Mouse (Mus musculus) forebrain, embryonic 12.5 days (tissue): ENCODE results near the gene Pkp4. TPM values are rescaled to one million over a fixed set of nuclear protein-coding genes. Genes with fewer than 3 reads are reported as not detected.

Experiments used
- ATAC-seq: fragments of 200-750 bp; cut with Nextera tagmentation; 2 replicates; pipeline ENCODE4 v1.8.0; 2017; ENCODE audit warnings: moderate TSS enrichment; ENCODE audit not compliant: low FRiP score
- H3K27ac ChIP-seq: fragments of 300-500 bp; sonication (generic); 2 replicates; pipeline ENCODE4 v1.5.1; 2016; ENCODE audit warnings: mild to moderate bottlenecking
- H3K27me3 ChIP-seq: fragments of 300-500 bp; sonication (generic); 2 replicates; pipeline ENCODE4 v1.6.1; 2016; ENCODE audit warnings: mild to moderate bottlenecking
- H3K36me3 ChIP-seq: fragments of 300-500 bp; sonication (generic); replicated peaks from 2 replicates; pipeline ENCODE4 v1.6.1; 2016; ENCODE audit warnings: mild to moderate bottlenecking
- H3K4me1 ChIP-seq: fragments of 300-500 bp; sonication (generic); 2 replicates; pipeline ENCODE4 v1.6.1; 2016
- H3K4me2 ChIP-seq: fragments of 300-500 bp; sonication (generic); 2 replicates; pipeline ENCODE4 v1.6.1; 2016; ENCODE audit warnings: mild to moderate bottlenecking, moderate library complexity
- H3K4me3 ChIP-seq: fragments of 300-500 bp; sonication (generic); replicated peaks from 2 replicates; pipeline ENCODE4 v1.5.1; 2016; ENCODE audit warnings: mild to moderate bottlenecking
- H3K9ac ChIP-seq: fragments of 300-500 bp; sonication (generic); 2 replicates; pipeline ENCODE4 v1.6.1; 2016; ENCODE audit warnings: mild to moderate bottlenecking
- H3K9me3 ChIP-seq: fragments of 300-500 bp; sonication (generic); 2 replicates; pipeline ENCODE4 v1.6.1; 2016
- WGBS: fragments of 180-500 bp; shearing (Covaris S2); methylation state at CpG from one replicate; pipeline ENCODE4 v1.1.7; 2016; 5-methylcytosine and 5-hydroxymethylcytosine counted together
- polyA plus RNA-seq: library from polyadenylated mRNA; unstranded; fragments of >200 nt; fragmentation: Nextera tagmentation; extraction: Ambion mirVana; gene quantifications from 2 replicates; pipeline ENCODE4 v1.2.1, GENCODE M21; 2016

Pkp4 gene
- polyA plus RNA-seq, 1 experiment from 2014 or later: 19.0 TPM

GRCm38 (mm10) chr2:59186966-59187365 is 26.3 kb downstream of the Pkp4 start:
- no peak for ATAC-seq
- no peak overlapping the region for H3K4me3 ChIP-seq
- no peaks in the 10 kb centered on the region for H3K4me1 ChIP-seq
- H3K27me3 ChIP-seq: no peaks in the 10 kb centered on the region
- no peak overlapping the region for H3K9ac ChIP-seq
- H3K36me3 ChIP-seq: peaks cover 10% of the 10 kb centered on the region; the same call in 1 of the 2 replicates
- no peak overlapping the region for H3K27ac ChIP-seq
- H3K9me3 ChIP-seq: no peaks in the 10 kb centered on the region
- WGBS: 97% methylated on average over 6 of the region's 6 CpGs
- H3K4me2 ChIP-seq: no peak overlapping the region

GRCm38 (mm10) chr2:59188306-59188705 is 27.7 kb downstream of the Pkp4 start:
- WGBS: 92% methylated on average over 8 of the region's 8 CpGs
- Histone ChIP-seq H3K4me2 (no peak overlapping the region), H3K9ac (no peak overlapping the region), H3K27me3 (no peaks in the 10 kb centered on the region), H3K27ac (no peak overlapping the region), H3K4me3 (no peak overlapping the region), H3K4me1 (no peaks in the 10 kb centered on the region), H3K36me3 (peaks cover 10% of the 10 kb centered on the region; the same call in 1 of the 2 replicates), H3K9me3 (no peaks in the 10 kb centered on the region)
- no peak for ATAC-seq

- Histone ChIP-seq H3K4me2 (no peak overlapping the region), H3K27me3 (no peaks in the 10 kb centered on the region), H3K36me3 (peaks cover 10% of the 10 kb centered on the region; the same call in 1 of the 2 replicates), H3K4me3 (no peak overlapping the region), H3K9ac (no peak overlapping the region), H3K27ac (no peak overlapping the region), H3K4me1 (no peaks in the 10 kb centered on the region), H3K9me3 (no peaks in the 10 kb centered on the region)
- 91% methylated on average over 5 of the region's 5 CpGs for WGBS
- ATAC-seq: no peak
These were observed 29.1 kb downstream of the Pkp4 start for GRCm38 (mm10) chr2:59189661-59190185.

GRCm38 (mm10) chr2:59190186-59190585 is 29.5 kb downstream of the Pkp4 start:
- Histone ChIP-seq H3K4me1 (no peaks in the 10 kb centered on the region), H3K27me3 (no peaks in the 10 kb centered on the region), H3K9me3 (no peaks in the 10 kb centered on the region), H3K4me3 (no peak overlapping the region), H3K9ac (no peak overlapping the region), H3K4me2 (no peak overlapping the region), H3K27ac (no peak overlapping the region), H3K36me3 (peaks cover 10% of the 10 kb centered on the region; the same call in 1 of the 2 replicates)
- ATAC-seq: no peak
- WGBS: 90% methylated on average over 10 of the region's 10 CpGs

GRCm38 (mm10) chr2:59191466-59191865 is 30.8 kb downstream of the Pkp4 start:
- 91% methylated on average over 8 of the region's 8 CpGs for WGBS
- H3K27me3 ChIP-seq: no peaks in the 10 kb centered on the region
- no peaks in the 10 kb centered on the region for H3K9me3 ChIP-seq
- H3K4me3 ChIP-seq: no peak overlapping the region
- no peaks in the 10 kb centered on the region for H3K4me1 ChIP-seq
- no peak overlapping the region for H3K4me2 ChIP-seq
- H3K9ac ChIP-seq: no peak overlapping the region
- ATAC-seq: no peak
- no peak overlapping the region for H3K27ac ChIP-seq
- H3K36me3 ChIP-seq: peaks cover 10% of the 10 kb centered on the region; the same call in 1 of the 2 replicates

- H3K4me2 ChIP-seq: no peak overlapping the region
- no peaks in the 10 kb centered on the region for H3K9me3 ChIP-seq
- no peaks in the 10 kb centered on the region for H3K4me1 ChIP-seq
- H3K27me3 ChIP-seq: no peaks in the 10 kb centered on the region
- no peak overlapping the region for H3K4me3 ChIP-seq
- H3K27ac ChIP-seq: no peak overlapping the region
- ATAC-seq: no peak
- 88% methylated on average over 5 of the region's 5 CpGs for WGBS
- no peaks in the 10 kb centered on the region for H3K36me3 ChIP-seq
- no peak overlapping the region for H3K9ac ChIP-seq
These were observed 32.5 kb downstream of the Pkp4 start for GRCm38 (mm10) chr2:59193117-59193516.

- no peak for ATAC-seq
- 86% methylated on average over 4 of the region's 4 CpGs for WGBS
- Histone ChIP-seq H3K4me1 (peaks cover 4% of the 10 kb centered on the region; the same call in 1 of the 2 replicates), H3K36me3 (no peaks in the 10 kb centered on the region), H3K4me2 (no peak overlapping the region), H3K9ac (no peak overlapping the region), H3K27me3 (no peaks in the 10 kb centered on the region), H3K4me3 (no peak overlapping the region), H3K27ac (no peak overlapping the region), H3K9me3 (no peaks in the 10 kb centered on the region)
These were observed 36.5 kb downstream of the Pkp4 start for GRCm38 (mm10) chr2:59197156-59197555.

- Histone ChIP-seq H3K9me3 (no peaks in the 10 kb centered on the region), H3K4me2 (no peak overlapping the region), H3K9ac (no peak overlapping the region), H3K27ac (no peak overlapping the region), H3K27me3 (no peaks in the 10 kb centered on the region), H3K4me1 (peaks cover 4% of the 10 kb centered on the region; the same call in 1 of the 2 replicates), H3K36me3 (no peaks in the 10 kb centered on the region), H3K4me3 (no peak overlapping the region)
- 96% methylated on average over 5 of the region's 5 CpGs for WGBS
- ATAC-seq: no peak
These were observed 38.9 kb downstream of the Pkp4 start for GRCm38 (mm10) chr2:59199476-59199976.

GRCm38 (mm10) chr2:59200511-59200910 is 39.9 kb downstream of the Pkp4 start:
- WGBS: 76% methylated on average over 3 of the region's 3 CpGs
- Histone ChIP-seq H3K9ac (no peak overlapping the region), H3K9me3 (no peaks in the 10 kb centered on the region), H3K4me1 (peaks cover 4% of the 10 kb centered on the region; the same call in 1 of the 2 replicates), H3K36me3 (no peaks in the 10 kb centered on the region), H3K4me3 (no peak overlapping the region), H3K27ac (no peak overlapping the region), H3K4me2 (no peak overlapping the region), H3K27me3 (no peaks in the 10 kb centered on the region)
- no peak for ATAC-seq

GRCm38 (mm10) chr2:59202930-59203329 is 42.3 kb downstream of the Pkp4 start:
- Histone ChIP-seq H3K36me3 (no peaks in the 10 kb centered on the region), H3K4me2 (no peak overlapping the region), H3K9me3 (no peaks in the 10 kb centered on the region), H3K27me3 (no peaks in the 10 kb centered on the region), H3K4me3 (no peak overlapping the region), H3K4me1 (peaks cover 14% of the 10 kb centered on the region), H3K9ac (no peak overlapping the region), H3K27ac (no peak overlapping the region)
- WGBS: 82% methylated on average over 5 of the region's 5 CpGs
- no peak for ATAC-seq

DNA sequence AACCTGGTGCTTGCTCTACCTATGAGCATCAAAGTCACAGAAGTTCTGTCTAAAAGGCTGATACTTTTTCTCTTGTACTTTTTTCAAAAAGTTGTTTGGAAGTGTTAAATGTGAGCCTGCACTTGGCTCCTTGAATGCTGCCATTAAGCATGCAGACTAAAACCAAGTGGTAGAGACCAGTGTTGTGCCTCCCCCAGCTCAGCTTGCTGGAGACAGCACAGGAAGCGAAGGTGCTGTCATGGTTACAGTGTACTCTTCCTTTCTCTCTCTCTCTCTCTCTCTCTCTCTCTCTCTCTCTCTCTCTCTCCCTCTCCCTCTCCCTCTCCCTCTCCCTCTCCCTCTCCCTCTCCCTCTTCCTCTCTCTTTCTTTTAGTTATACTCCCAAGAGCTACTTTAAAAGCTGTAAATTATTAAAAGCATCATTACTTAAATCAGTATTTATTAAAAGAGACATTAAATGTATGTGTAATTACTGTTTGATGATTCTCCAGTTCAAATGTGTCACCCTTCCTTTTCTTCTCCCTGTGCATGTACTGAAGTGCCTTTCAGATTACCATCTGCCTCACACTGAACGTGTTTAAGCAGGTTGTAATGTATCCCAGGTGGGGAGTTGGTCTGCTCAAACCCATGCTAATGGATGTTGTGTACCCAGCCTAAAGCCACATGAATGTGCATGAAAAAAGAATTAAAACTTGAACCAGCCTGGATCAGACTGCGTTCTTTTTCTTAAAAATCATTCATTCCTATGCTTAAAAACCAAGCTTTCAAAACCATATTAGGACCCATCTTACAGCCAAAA is 43.2 kb downstream of the Pkp4 start:
- WGBS: 74% methylated on average over 3 of the region's 3 CpGs
- Histone ChIP-seq H3K27ac (no peak overlapping the region), H3K9ac (no peak overlapping the region), H3K36me3 (no peaks in the 10 kb centered on the region), H3K9me3 (no peaks in the 10 kb centered on the region), H3K4me2 (no peak overlapping the region), H3K4me3 (no peak overlapping the region), H3K27me3 (no peaks in the 10 kb centered on the region), H3K4me1 (peaks cover 14% of the 10 kb centered on the region)
- ATAC-seq: no peak

- H3K9me3 ChIP-seq: no peaks in the 10 kb centered on the region
- H3K9ac ChIP-seq: no peak overlapping the region
- peaks cover 14% of the 10 kb centered on the region for H3K4me1 ChIP-seq
- WGBS: 96% methylated on average over 9 of the region's 9 CpGs
- no peaks in the 10 kb centered on the region for H3K27me3 ChIP-seq
- ATAC-seq: no peak
- H3K36me3 ChIP-seq: no peaks in the 10 kb centered on the region
- no peak overlapping the region for H3K4me3 ChIP-seq
- H3K4me2 ChIP-seq: no peak overlapping the region
- H3K27ac ChIP-seq: no peak overlapping the region
These were observed 44.4 kb downstream of the Pkp4 start for GRCm38 (mm10) chr2:59205092-59205491.

GRCm38 (mm10) chr2:59206190-59206589 is 45.5 kb downstream of the Pkp4 start:
- no peak for ATAC-seq
- H3K27me3 ChIP-seq: no peaks in the 10 kb centered on the region
- peaks cover 10% of the 10 kb centered on the region for H3K4me1 ChIP-seq
- H3K27ac ChIP-seq: no peak overlapping the region
- no peak overlapping the region for H3K4me2 ChIP-seq
- no peak overlapping the region for H3K9ac ChIP-seq
- H3K36me3 ChIP-seq: no peaks in the 10 kb centered on the region; the same call in 1 of the 2 replicates
- H3K9me3 ChIP-seq: no peaks in the 10 kb centered on the region
- H3K4me3 ChIP-seq: no peak overlapping the region
- WGBS: 94% methylated on average over 2 of the region's 2 CpGs
